Mouse (Mus musculus) urinary bladder, adult 2 months (tissue): ENCODE results near the gene Nelfa. TPM values are rescaled to one million over a fixed set of nuclear protein-coding genes. Genes with fewer than 3 reads are reported as not detected.
"Not testable (repeated sequence)": the region's sequence is repeated elsewhere in the genome, so short reads cannot be mapped to it uniquely, and the experiment has no call there.

Experiments used
- DNase-seq: peaks from one replicate; pipeline ENCODE4 v3.0.0; 2022; ENCODE audit warnings: low spot score
- polyA plus RNA-seq: library from polyadenylated mRNA; depleted of rRNA; stranded (reverse); fragments of >200 nt; gene quantifications from 2 replicates; pipeline ENCODE4 v1.2.3, GENCODE M21; 2012; rRNA removed

Gene Nelfa
- 22.1 and 24.4 TPM in 2 replicates for polyA plus RNA-seq

- DNase-seq: peak; percentile 98
Measured at GRCm38 (mm10) chr5:33936120-33936707, at the start of gene Nelfa. Gene Nelfa, minus strand, starts transcription at chr5:33936413.

- DNase-seq: peak; percentile 52
Measured at GRCm38 (mm10) chr5:33983309-33984121, 47.3 kb upstream of the Nelfa start, which contains the start of gene Gm1673. Gene Gm1673, plus strand, starts transcription at chr5:33983433.

DNA sequence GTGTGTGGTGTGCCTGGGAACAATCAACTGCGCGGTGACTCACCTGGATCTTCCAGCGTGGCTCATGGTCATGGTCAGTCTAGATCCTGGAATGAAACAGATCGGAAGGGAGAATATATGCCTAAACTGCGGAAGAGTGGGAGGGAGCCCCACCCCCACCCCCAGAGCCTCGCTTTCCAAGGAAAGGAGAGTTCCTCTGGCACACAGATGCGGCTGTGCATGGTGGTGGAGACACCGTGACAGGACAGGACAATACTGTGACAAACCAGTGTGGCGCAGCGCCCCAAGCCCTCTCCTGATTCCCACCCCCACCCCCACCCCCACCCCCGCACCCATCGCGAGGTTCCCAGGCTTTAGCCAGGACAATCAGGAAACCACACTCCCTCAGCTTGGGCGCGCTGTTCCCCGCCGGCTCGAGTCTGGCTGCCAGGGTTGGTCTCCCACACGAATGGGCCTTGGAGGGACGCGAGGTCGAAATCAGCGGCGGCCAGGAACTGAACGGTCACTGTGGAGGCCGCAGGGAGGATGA is 46.6 kb upstream of the Nelfa start:
- DNase-seq: no peak

DNA sequence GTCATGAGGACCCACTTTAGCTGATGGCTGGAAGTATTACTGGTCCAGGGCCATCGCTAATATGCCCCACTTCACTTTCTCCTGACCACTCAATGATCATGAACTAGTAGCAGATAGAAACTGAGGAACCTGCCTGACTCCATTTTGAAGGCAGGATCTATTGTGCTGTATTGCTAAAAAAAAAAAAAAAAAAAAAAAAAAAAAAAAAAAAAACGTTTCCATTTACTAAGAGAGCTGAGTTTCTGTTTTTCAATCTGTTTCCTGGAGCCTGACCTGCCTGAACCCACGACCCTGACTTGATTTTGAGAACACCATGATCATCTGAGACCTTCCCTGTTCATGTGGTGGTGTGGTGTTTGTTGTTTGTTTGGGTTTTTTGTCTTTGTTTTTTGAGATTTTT is 40.1 kb upstream of the Nelfa start:
- no peak for DNase-seq

- no peak for DNase-seq
Measured at GRCm38 (mm10) chr5:33974736-33975135, 38.5 kb upstream of the Nelfa start.

DNA sequence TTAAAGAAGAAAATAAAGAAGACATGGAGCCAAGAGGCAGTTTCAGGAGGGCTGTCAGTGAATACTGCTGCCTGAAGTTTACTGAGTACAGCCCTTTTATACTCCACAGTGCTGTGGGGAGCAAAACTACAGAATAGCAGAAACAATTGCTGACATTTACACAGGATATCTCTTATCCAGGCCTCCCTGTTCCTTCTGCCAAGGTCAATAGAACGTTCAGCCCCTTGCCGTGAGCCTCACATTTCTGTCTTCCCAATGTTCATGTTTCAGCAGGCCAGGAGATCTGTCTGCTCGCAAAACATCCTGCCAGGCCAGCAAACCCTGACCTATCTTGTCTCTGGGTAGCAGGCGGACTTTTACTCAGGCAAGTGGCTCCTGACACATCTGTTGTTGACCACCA is 23.2 kb upstream of the Nelfa start:
- DNase-seq: no peak

GRCm38 (mm10) chr5:33955868-33956267 is 19.7 kb upstream of the Nelfa start:
- no peak for DNase-seq

DNA sequence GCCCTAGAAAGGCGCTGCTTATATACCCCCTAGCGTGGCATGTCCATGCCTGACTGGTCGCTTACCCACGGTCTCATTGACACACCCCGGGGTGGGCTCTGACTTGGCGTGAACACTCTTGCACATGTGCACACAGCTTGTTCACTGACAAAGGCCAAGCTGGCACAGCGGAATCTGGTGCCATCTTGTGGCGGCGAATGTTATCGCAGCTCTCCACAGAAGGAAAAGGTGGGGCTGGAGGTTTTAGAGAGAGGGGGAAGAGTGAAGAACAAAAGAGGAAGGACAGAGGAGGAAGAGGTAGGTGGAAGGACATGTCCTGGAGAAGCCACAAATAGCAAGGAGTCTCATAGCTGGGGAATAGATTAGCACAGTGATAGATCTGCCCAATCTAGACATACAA is 18.1 kb upstream of the Nelfa start:
- DNase-seq: peak; percentile 49

DNA sequence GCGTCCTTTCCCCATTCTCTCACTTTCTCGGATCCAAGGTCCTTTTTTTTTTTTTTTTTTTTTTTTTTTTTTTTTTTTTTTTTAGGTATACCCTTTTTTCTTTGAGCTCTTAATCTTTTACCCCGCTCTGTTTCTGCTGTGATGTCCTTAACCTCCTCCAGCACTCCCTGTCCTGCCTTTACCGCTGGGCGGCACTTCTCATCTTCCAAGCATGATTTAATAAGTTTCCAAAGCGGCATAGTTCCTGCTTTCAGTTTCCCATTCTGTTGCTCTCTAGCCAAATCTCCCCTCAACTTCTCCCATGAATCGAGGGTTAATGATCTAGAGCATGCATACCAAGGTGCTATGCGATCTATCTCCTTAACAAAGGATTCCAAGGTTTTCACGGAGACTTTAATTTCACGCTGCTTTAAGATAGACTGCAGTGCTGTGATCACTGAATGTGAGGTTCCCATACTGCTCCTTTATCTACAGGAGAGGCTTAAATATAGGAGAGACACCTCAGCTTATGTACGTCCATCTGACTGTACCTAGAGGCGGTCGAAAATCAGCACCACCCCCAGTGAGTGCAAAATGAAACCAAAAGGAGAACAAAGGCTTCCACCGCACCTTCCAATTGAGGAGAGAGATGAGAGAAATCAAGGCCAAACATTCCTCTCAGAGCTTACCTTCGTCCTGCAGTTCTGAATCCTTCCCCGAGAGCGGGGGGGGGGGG is 17.4 kb upstream of the Nelfa start:
- no peak for DNase-seq

DNA sequence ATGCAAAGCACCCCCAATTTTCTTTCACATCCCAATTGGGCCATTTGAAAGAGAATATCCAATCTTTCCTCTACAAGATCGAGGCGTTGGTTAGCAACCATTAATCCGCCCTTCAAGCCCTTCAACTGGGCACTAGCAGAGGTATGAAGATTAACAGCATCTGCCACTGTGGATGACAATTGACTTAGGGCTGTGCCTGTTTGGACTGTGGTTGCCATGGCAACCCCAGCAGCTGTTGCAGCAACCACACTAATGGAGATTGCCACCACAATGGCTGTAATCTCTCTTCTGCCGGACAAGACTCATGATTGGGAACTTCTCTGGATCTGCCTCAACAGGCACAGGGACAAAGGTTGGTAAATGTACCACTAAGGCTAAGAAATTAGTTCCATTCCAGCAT is 12.1 kb upstream of the Nelfa start:
- no peak for DNase-seq

GRCm38 (mm10) chr5:33947035-33947434 is 10.8 kb upstream of the Nelfa start:
- DNase-seq: not testable (repeated sequence)

GRCm38 (mm10) chr5:33938448-33938847 is 2.2 kb upstream of the Nelfa start:
- no peak for DNase-seq

DNA sequence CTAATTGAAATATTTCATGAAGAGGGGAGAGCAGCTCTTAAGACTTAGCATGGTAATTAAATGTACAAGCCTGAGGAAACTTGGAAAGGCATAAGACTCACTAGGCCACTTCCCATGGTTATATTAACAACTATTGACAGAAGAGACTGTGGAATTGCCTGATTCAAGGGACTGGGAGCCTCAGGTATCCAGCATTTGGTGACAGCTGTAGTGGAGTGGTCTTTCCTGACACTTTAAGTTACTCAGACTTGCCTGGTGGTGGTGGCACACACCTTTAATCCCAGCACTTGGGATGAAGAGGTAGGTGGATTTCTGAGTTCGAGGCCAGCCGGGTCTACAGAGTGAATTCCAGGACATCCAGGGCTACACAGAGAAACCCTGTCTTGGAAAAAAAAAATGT is 1.0 kb upstream of the Nelfa start:
- no peak for DNase-seq

DNA sequence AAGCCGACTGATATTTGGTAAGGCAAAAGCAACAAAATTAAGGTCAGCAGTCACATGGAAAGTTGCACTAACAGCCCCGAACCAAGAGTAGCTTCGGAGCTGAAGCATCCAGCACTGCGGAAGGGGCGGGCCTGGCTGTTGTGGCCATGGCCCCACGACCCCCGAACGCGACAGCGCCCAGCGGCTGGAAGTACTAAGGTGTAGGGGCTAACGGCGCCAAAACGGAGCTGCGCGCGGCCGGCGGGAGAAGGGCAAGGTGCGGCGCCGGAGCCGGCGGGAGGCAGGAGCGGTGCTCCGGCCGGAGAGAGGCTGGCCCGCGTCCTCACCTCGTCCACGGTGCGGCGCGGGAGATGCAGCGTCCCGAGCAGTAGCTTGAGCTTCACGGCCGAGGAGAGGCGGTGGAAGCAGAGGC is 507 bp downstream of the Nelfa start:
- DNase-seq: no peak

GRCm38 (mm10) chr5:33934877-33935276 is 1.3 kb downstream of the Nelfa start:
- no peak for DNase-seq

DNA sequence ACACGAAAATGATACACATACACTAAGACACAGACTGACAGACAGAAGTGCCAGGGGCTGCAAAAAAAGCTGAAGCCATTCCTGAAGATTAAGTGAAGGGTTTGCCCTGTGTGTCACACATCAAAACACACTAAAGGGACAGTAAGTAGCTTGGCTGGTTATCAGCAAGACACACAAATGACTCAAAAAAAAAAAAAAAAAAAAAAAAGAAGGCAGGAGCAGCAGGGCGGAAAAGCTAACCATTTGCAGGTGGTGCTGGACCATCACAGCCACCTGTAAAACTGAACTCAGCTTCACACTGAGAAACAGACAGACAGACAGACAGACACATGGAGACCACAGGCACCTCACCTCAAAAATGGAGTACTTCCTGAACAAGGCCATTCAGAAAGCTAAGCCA is 2.1 kb downstream of the Nelfa start:
- no peak for DNase-seq

- no peak for DNase-seq
Measured at GRCm38 (mm10) chr5:33932413-33932812, 3.8 kb downstream of the Nelfa start.

DNA sequence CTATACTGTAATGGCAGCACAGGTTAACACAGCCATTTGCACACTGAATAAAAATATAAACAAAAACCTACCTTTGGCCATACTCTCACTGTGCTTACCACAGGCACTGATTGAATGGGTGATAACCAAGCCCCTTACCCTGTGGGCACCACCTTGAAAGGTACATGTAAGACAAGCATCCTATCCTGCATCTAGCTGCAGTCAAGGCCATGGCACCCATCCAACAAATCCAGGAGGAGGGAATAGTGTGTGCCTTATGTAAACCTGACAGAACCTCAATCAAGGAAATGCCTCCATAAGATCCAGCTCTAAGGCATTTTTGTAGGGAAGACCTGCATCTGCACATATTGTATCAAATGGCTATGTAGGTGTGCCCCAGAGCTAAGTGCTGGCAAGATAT is 10.0 kb downstream of the Nelfa start:
- no peak for DNase-seq

DNA sequence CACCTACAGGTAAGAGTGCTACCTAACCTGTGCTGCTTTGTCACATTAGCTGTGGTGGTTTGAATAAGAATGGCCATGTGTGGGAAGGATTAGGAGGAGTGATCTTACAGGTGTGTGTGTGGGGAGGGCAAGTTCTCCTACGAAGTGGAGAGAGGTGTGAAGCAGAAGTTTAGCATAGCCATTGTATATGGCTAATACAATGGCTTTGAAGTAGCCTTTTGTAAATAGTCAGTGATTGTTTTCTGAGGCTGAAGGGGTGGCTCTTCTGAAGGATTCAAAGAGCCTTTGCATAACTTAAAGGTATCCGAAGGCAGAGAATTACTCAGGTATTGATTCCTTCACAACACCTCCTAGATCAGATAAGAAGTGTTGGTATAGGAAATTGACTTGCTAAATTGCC is 13.6 kb downstream of the Nelfa start:
- no peak for DNase-seq

GRCm38 (mm10) chr5:33921486-33922235 is 14.6 kb downstream of the Nelfa start:
- no peak for DNase-seq

DNA sequence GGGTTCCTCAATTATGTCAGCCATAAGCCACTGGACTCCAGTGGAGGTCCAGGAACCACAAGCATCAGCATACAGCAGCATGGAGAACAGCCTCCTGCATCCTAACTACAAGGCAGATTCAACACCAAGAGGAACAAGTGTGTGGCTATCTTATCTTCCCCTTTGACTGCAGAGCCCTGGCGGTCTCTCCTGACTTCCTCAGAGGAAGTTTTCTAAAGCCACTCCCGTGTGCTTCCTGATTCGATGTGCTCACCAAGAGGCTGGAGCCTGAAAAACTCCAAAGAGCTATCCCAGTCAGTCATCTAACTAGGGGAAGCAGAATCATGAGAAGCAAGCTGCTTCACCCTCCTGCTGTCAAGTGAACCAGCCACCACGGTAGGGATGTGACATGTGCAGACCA is 15.3 kb downstream of the Nelfa start:
- no peak for DNase-seq

DNA sequence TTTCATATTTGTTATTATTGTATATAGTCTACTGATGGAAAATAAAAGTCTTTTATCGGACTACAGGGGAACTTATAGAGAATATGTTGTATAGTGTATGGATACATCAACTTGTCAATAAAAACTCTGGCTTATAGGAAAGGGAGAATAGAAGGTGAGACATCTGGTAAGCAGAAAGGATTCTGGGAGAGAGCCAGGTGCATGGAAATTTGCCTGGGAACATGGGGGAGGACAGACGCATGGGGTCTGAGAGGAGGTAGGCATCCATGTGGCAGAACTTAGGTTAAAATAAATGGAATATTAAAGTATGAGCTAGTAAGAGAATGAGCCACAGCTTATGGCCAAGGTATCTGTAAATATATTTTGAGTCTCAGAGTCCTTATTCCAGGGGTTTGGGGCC is 16.2 kb downstream of the Nelfa start:
- DNase-seq: no peak
